Mouse (Mus musculus) limb, embryonic 14.5 days (tissue): ENCODE data around the gene Tcf23. TPM values are rescaled to one million over a fixed set of nuclear protein-coding genes. Genes with fewer than 3 reads are reported as not detected.
A peak's percentile ranks its signal among the peaks of the same experiment; 100 is the strongest.

Experiments
- ATAC-seq: fragments of 200-750 bp; cut with Nextera tagmentation; 2 replicates; pipeline ENCODE4 v1.8.0; 2017; ENCODE audit warnings: low read depth, moderate number of reproducible peaks, moderate TSS enrichment; ENCODE audit not compliant: low FRiP score
- DNase-seq: peaks from one replicate; pipeline ENCODE4 v3.0.0-alpha.2; 2015; ENCODE audit warnings: low spot score
- H3K27ac ChIP-seq: fragments of 300-500 bp; sonication (generic); replicated peaks from 2 replicates; pipeline ENCODE4 v1.5.1; 2014; ENCODE audit warnings: low read depth, mild to moderate bottlenecking, low read length, moderate library complexity, mixed read lengths
- H3K27me3 ChIP-seq: fragments of 300-500 bp; sonication (generic); 2 replicates; pipeline ENCODE4 v1.6.1; 2014; ENCODE audit warnings: low read length, mixed read lengths; ENCODE audit not compliant: control insufficient read depth, insufficient read depth
- H3K36me3 ChIP-seq: fragments of 300-500 bp; sonication (generic); 2 replicates; pipeline ENCODE4 v1.6.1; 2014; ENCODE audit warnings: mild to moderate bottlenecking, low read length, moderate library complexity, mixed read lengths; ENCODE audit not compliant: control insufficient read depth, insufficient read depth
- H3K4me1 ChIP-seq: fragments of 300-500 bp; sonication (generic); 2 replicates; pipeline ENCODE4 v1.6.1; 2014; ENCODE audit warnings: antibody characterized with exemption, low read length, mixed read lengths; ENCODE audit not compliant: control insufficient read depth, insufficient read depth
- H3K4me2 ChIP-seq: fragments of 300-500 bp; sonication (generic); replicated peaks from 2 replicates; pipeline ENCODE4 v1.6.1; 2014; ENCODE audit warnings: low read depth, mild to moderate bottlenecking, low read length, moderate library complexity; ENCODE audit not compliant: severe bottlenecking
- H3K4me3 ChIP-seq: fragments of 300-500 bp; sonication (generic); replicated peaks from 2 replicates; pipeline ENCODE4 v1.5.1; 2014; ENCODE audit warnings: low read length
- H3K9ac ChIP-seq: fragments of 300-500 bp; sonication (generic); 2 replicates; pipeline ENCODE4 v1.6.1; 2014; ENCODE audit warnings: mild to moderate bottlenecking, low read depth, low read length, moderate library complexity; ENCODE audit not compliant: severe bottlenecking
- H3K9me3 ChIP-seq: fragments of 300-500 bp; sonication (generic); 2 replicates; pipeline ENCODE4 v1.6.1; 2016; ENCODE audit warnings: low read length; ENCODE audit not compliant: control insufficient read depth
- POLR2A ChIP-seq: fragments of 200-500 bp; IDR thresholded peaks from 2 replicates; pipeline ENCODE4 v1.8.0; 2012; ENCODE audit warnings: inconsistent platforms, mild to moderate bottlenecking, moderate library complexity, borderline replicate concordance; ENCODE audit not compliant: insufficient read depth, insufficient read length; ENCODE audit errors: extremely low read depth
- WGBS: fragments of 180-500 bp; shearing (Covaris S2); extraction: QIAGEN DNeasy Blood & Tissue Kit; methylation state at CpG from one replicate; pipeline ENCODE4 v1.1.7; 2014; 5-methylcytosine and 5-hydroxymethylcytosine counted together
- polyA plus RNA-seq, 2 experiments: library from polyadenylated mRNA; depleted of rRNA in 1 of 2; stranded (reverse) in 1 of 2; unstranded in 1 of 2; fragments of >200 nt; fragmentation: Nextera tagmentation in 1 of 2; extraction: Ambion mirVana in 1 of 2; gene quantifications; 2 replicates each; pipeline versions ENCODE4 v1.2.1 to v1.2.3; 2012 to 2014

The Tcf23 gene
- polyA plus RNA-seq, 2 experiments = 0.05 TPM; not detected in 1

DNA sequence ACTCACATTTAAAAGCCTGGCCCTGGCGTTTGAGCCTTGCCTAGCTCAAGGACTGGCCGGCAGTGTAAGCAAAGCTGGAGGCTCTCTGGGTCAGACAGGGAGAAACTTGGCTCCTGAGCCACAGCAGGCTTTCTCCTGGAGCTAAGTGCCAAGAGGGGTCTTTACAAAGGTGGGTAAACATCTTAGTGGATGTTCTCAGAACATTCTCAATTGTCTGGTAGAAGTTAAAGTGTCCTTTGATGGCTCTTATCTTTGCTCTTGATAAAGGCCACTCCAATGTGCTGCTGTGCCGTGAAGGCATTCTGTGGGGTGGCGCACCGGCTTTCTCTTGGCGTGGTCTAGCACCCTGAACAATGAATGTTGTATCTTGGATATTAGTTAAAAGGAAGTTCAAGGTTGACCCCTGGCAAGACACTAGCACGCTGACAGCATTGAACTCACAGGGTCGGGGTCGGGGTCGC, 45.9 kb upstream of the Tcf23 start:
- TF ChIP-seq POLR2A = no peak
- DNase-seq (no peak), ATAC-seq (no peak)
- H3K27ac ChIP-seq = peak overlapping the region; percentile 80; the same call in 1 of the 2 replicates
- peak overlapping the region; percentile 79 for H3K4me2 ChIP-seq
- H3K36me3 ChIP-seq = peaks cover 35% of the 10 kb centered on the region
- H3K9ac ChIP-seq = peak overlapping the region; percentile 58; the same call in 1 of the 2 replicates
- H3K9me3 ChIP-seq = no peaks in the 10 kb centered on the region
- WGBS = 75% methylated on average over 10 of the region's 10 CpGs
- peaks cover 16% of the 10 kb centered on the region for H3K4me1 ChIP-seq
- 0 out of 2 replicates have a peak overlapping the region, but pooled peaks have one; percentile 42 for H3K4me3 ChIP-seq
- no peaks in the 10 kb centered on the region for H3K27me3 ChIP-seq

DNA sequence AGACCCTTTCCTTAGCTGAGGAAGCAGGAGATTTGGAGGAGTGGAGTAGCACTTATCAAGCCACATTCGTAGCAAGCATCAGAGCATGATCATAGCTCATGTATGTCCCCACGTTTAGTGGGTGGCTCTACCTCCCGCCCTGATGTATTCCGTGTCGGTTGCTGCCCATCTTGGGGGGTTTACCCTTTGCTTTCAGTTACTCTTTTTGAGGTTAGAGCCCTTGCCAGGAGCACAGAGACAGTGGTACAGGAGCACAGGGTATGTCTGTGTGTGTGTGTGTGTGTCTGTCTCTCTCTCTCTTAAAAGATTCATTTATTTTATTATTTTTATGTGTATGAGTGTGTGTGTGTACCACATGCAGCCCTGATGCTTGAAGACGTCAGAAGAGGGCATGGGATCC, 45.3 kb upstream of the Tcf23 start:
- Histone ChIP-seq H3K9me3 (no peaks in the 10 kb centered on the region), H3K27me3 (no peaks in the 10 kb centered on the region), H3K36me3 (peaks cover 30% of the 10 kb centered on the region), H3K4me3 (no peak overlapping the region), H3K27ac (no peak overlapping the region), H3K9ac (no peak overlapping the region), H3K4me2 (no peak overlapping the region), H3K4me1 (peaks cover 16% of the 10 kb centered on the region)
- ATAC-seq = no peak
- no peak for TF ChIP-seq POLR2A
- no peak for DNase-seq
- WGBS = 84% methylated on average over 6 of the region's 6 CpGs

DNA sequence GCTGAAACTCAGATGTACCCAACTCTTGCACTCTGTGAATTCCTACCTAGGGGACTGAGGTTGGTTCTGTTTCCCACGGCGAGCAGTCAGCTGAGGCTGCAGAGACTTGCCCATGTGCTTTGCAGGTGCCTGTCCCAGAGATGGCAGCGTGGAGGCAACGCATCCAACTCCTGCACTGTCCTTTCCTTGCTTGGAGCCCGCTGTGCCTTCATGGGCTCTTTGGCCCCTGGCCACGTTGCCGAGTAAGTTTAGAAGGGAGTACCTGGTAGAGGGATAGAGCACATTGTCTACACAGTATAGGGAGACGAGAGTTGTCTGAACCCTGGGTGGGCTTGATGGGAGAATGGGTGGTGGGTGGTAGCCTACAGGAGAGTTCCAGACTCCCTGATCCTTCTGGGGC, 43.8 kb upstream of the Tcf23 start:
- H3K4me3 ChIP-seq = no peak overlapping the region
- H3K36me3 ChIP-seq = peaks cover 16% of the 10 kb centered on the region
- no peak for ATAC-seq
- no peak for DNase-seq
- peaks cover 14% of the 10 kb centered on the region for H3K4me1 ChIP-seq
- no peak overlapping the region for H3K27ac ChIP-seq
- 74% methylated on average over 8 of the region's 8 CpGs for WGBS
- no peak overlapping the region for H3K9ac ChIP-seq
- TF ChIP-seq POLR2A = no peak
- H3K27me3 ChIP-seq = no peaks in the 10 kb centered on the region
- H3K4me2 ChIP-seq = no peak overlapping the region
- H3K9me3 ChIP-seq = no peaks in the 10 kb centered on the region

DNA sequence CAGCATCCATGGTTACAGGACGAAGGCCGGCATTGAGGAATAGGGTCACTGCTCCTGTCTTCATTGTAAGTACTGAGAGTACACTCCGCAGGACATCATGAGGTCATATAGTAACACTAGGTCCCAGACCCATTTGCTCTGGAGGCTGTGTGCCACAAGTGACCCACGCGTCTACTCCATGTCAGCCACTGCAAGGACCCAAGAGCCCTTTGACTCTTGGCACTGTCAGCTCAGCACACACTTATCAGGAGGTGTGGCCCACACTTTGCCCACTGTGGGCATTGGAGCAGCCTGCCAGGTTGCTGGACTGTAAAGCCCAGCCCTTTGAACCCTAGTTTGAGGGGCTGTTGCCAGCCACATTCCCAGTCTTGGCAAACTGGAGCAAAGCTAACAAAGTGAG, 43.2 kb upstream of the Tcf23 start:
- Histone ChIP-seq H3K9me3 (no peaks in the 10 kb centered on the region), H3K27ac (no peak overlapping the region), H3K36me3 (peaks cover 10% of the 10 kb centered on the region), H3K4me3 (no peak overlapping the region), H3K4me1 (peaks cover 14% of the 10 kb centered on the region), H3K27me3 (no peaks in the 10 kb centered on the region), H3K4me2 (no peak overlapping the region), H3K9ac (no peak overlapping the region)
- TF ChIP-seq POLR2A = no peak
- DNase-seq = no peak
- ATAC-seq = no peak
- WGBS = 86% methylated on average over 5 of the region's 5 CpGs

DNA sequence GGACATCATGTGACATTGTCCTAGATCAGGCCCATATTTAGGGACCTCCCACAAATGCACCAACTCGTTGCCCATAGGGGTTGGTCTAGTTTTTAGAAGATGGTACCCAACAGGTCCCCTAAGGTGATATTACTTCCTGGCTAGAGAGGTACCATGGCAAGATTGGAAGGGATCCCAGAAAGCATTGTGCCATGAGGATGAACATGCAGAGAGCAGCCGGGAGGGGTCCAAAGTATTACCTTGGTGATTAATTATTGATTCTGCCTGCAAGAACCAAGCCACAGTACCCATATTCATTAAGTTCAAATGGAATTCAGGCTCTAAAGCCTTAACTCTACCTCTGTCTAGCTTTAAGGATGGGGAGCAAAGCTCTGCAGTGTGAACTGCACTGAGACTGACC, 42.4 kb upstream of the Tcf23 start:
- Histone ChIP-seq H3K4me1 (peaks cover 14% of the 10 kb centered on the region), H3K36me3 (peaks cover 1% of the 10 kb centered on the region), H3K9ac (no peak overlapping the region), H3K4me3 (no peak overlapping the region), H3K27ac (no peak overlapping the region), H3K4me2 (no peak overlapping the region), H3K9me3 (no peaks in the 10 kb centered on the region), H3K27me3 (no peaks in the 10 kb centered on the region)
- DNase-seq = no peak
- no peak for TF ChIP-seq POLR2A
- WGBS = 78% methylated on average over 2 of the region's 2 CpGs
- no peak for ATAC-seq
